ENCODE assay signal across 8 mouse cellular contexts in genomic region chr2:13271165-13271957, GRCm38 (mm10). TPM values are rescaled to one million over a fixed set of nuclear protein-coding genes. Genes with fewer than 3 reads are reported as not detected.
DNase-seq lines count a peak whose midpoint lies in the region; ATAC-seq lines count a peak whose summit lies in the region.

Gene Rsu1, minus strand, starts transcription at chr2:13271415.

- H3K9me3 ChIP-seq in hindbrain, embryonic 12.5 days (replicated peaks) = no peaks in the 10 kb centered on the region

- H3K9ac ChIP-seq in hindbrain, embryonic 12.5 days = peak within 1 kb of the TSS; percentile 70

- ATAC-seq in hindbrain, embryonic 12.5 days (ENCODE audit: low FRiP score) = peak; percentile 99

- H3K36me3 ChIP-seq in hindbrain, embryonic 12.5 days = no peaks in the 10 kb centered on the region

- peak within 1 kb of the TSS; percentile 77 for H3K4me2 ChIP-seq in hindbrain, embryonic 12.5 days (replicated peaks)

- peak; percentile 99 for DNase-seq in NIH3T3 (ENCODE audit: low read depth)
- peak; percentile 95 for DNase-seq in cerebellum, postnatal 10 days
- peak; percentile 93 to 96 for DNase-seq in frontal cortex, postnatal 10 days (ENCODE audit: low spot score in 2 of 2)
- DNase-seq in layer of hippocampus, postnatal 14 days (ENCODE audit: low spot score in 2 of 2) = peak; percentile 90 to 99
- DNase-seq in lung, postnatal 14 days = peak; percentile 96
- DNase-seq in retina, adult 2 months (ENCODE audit: low read depth, low spot score) = peak; percentile 92
- DNase-seq in thymus, postnatal 36 days = peak; percentile 87 to 93

- peak within 1 kb of the TSS; percentile 52 for H3K4me3 ChIP-seq in hindbrain, embryonic 12.5 days

- 0 out of 2 replicates have a peak within 1 kb of the TSS, but pooled peaks have one; percentile 12 for H3K27ac ChIP-seq in hindbrain, embryonic 12.5 days

- H3K4me1 ChIP-seq in hindbrain, embryonic 12.5 days = peaks cover 4% of the 10 kb centered on the region

- 1% methylated on average over 37 of the region's 37 CpGs for WGBS in hindbrain, embryonic 12.5 days

- no peaks in the 10 kb centered on the region for H3K27me3 ChIP-seq in hindbrain, embryonic 12.5 days

RNA-seq across cellular contexts. Expression of gene Rsu1, which starts in this region (rescaled TPM):
- 86.5 and 92.6 TPM in 2 replicates for polyA plus RNA-seq in hindbrain, embryonic 12.5 days (2016; fragmentation: Nextera tagmentation; extraction: Ambion mirVana)
- total RNA-seq in layer of hippocampus, postnatal 14 days (2021) = 10 to 100 TPM; 46.7 to 49.1 TPM

Comparison
In these comparisons a context has a peak if more than half of its experiments do, and no peak if none do; other contexts are left out.
1. Peak in every context shown above with its lines: DNase-seq, ATAC-seq, H3K4me3 ChIP-seq and H3K27ac ChIP-seq.